Mouse (Mus musculus): ENCODE data around the gene Bicc1. TPM values are rescaled to one million over a fixed set of nuclear protein-coding genes. Genes with fewer than 3 reads are reported as not detected.
A peak's percentile ranks its signal among the peaks of the same experiment; 100 is the strongest.

Gene Bicc1
- 37.5 and 40.8 TPM in 2 replicates for polyA plus RNA-seq (2015; fragmentation: Nextera tagmentation; extraction: Ambion mirVana)

- Histone ChIP-seq H3K27me3 (peaks cover 9% of the 10 kb centered on the region; the same call in 1 of the 2 replicates), H3K4me3 (replicated peaks) (peak within 1 kb of the TSS; percentile 79), H3K27ac (replicated peaks) (peak within 1 kb of the TSS; percentile 89), H3K9ac (peak within 1 kb of the TSS; percentile 69), H3K4me1 (peaks cover 9% of the 10 kb centered on the region; the same call in 1 of the 2 replicates), H3K9me3 (replicated peaks) (no peaks in the 10 kb centered on the region), H3K36me3 (no peaks in the 10 kb centered on the region), H3K4me2 (replicated peaks) (peak within 1 kb of the TSS; percentile 92)
- ATAC-seq (ENCODE audit: insufficient number of reproducible peaks, low FRiP score, low TSS enrichment, low read depth) = peak; percentile 86
- WGBS = 2% methylated on average over 44 of the region's 69 CpGs
These were observed at the start of gene Bicc1 for GRCm38 (mm10) chr10:71159676-71160235. Bicc1 (minus strand) TSS chr10:71159700.

- no peak for ATAC-seq (ENCODE audit: insufficient number of reproducible peaks, low FRiP score, low TSS enrichment, low read depth)
- Histone ChIP-seq H3K4me2 (replicated peaks) (no peak overlapping the region), H3K4me3 (replicated peaks) (no peak overlapping the region), H3K4me1 (peaks cover 6% of the 10 kb centered on the region; the same call in 1 of the 2 replicates), H3K36me3 (no peaks in the 10 kb centered on the region), H3K27me3 (no peaks in the 10 kb centered on the region), H3K9me3 (replicated peaks) (no peaks in the 10 kb centered on the region), H3K9ac (no peak overlapping the region), H3K27ac (replicated peaks) (no peak overlapping the region)
- WGBS = 86% methylated on average over 2 of the region's 2 CpGs
These were observed 42.0 kb upstream of the Bicc1 start for GRCm38 (mm10) chr10:71201512-71201911.

DNA sequence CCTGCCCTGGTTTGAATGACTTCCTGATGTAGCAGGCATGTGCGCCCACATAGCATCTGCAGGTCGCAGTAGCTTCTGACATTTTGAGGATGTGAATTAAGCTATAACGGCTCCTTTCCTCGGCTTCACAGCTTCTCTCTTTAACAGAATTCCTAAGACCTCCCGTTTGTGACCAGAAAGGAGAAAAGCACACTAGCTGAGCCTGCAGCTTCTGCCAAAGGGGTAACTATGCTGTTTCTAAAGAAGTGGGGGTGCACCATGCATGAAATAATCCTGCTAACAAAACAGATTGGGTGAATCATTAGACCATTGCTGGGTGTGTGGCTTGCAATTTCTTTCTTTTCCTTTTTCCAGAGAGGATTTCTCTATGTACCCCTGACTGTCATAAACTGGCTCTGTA lies 41.5 kb upstream of the Bicc1 start:
- Histone ChIP-seq H3K36me3 (no peaks in the 10 kb centered on the region), H3K4me2 (replicated peaks) (no peak overlapping the region), H3K9me3 (replicated peaks) (no peaks in the 10 kb centered on the region), H3K9ac (no peak overlapping the region), H3K4me1 (peaks cover 6% of the 10 kb centered on the region; the same call in 1 of the 2 replicates), H3K4me3 (replicated peaks) (no peak overlapping the region), H3K27me3 (no peaks in the 10 kb centered on the region), H3K27ac (replicated peaks) (no peak overlapping the region)
- ATAC-seq (ENCODE audit: insufficient number of reproducible peaks, low FRiP score, low TSS enrichment, low read depth) = no peak
- WGBS = 51% methylated on average over 5 of the region's 5 CpGs

DNA sequence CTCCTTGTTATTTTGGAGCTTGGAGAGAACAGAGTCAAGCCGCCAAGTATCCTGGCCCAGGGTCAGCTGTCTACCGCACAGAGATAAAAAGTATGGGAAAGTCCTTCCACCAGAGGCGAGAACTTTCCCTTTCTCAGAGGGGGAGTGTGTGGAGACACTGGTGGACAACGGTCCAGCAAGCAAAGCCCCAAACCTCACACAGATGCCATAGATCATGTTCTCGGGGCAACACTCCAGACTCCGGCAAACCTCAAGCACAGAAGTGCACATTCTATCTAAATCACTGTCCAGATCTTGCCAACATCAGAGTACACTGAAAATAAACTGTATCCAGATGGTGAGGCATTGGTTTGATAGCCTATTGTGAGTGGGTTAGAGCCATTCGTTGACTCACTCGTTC lies 39.2 kb upstream of the Bicc1 start:
- Histone ChIP-seq H3K4me3 (replicated peaks) (no peak overlapping the region), H3K36me3 (no peaks in the 10 kb centered on the region), H3K27me3 (no peaks in the 10 kb centered on the region), H3K4me1 (peaks cover 9% of the 10 kb centered on the region; the same call in 1 of the 2 replicates), H3K27ac (replicated peaks) (no peak overlapping the region), H3K4me2 (replicated peaks) (no peak overlapping the region), H3K9ac (no peak overlapping the region), H3K9me3 (replicated peaks) (no peaks in the 10 kb centered on the region)
- ATAC-seq (ENCODE audit: insufficient number of reproducible peaks, low FRiP score, low TSS enrichment, low read depth) = no peak
- 75% methylated on average over 8 of the region's 8 CpGs for WGBS

- no peak overlapping the region for H3K4me3 ChIP-seq (replicated peaks)
- WGBS = 58% methylated on average over 14 of the region's 14 CpGs
- H3K4me1 ChIP-seq = peaks cover 9% of the 10 kb centered on the region; the same call in 1 of the 2 replicates
- no peaks in the 10 kb centered on the region for H3K36me3 ChIP-seq
- H3K4me2 ChIP-seq (replicated peaks) = no peak overlapping the region
- no peaks in the 10 kb centered on the region for H3K27me3 ChIP-seq
- no peaks in the 10 kb centered on the region for H3K9me3 ChIP-seq (replicated peaks)
- H3K27ac ChIP-seq (replicated peaks) = no peak overlapping the region
- no peak for ATAC-seq (ENCODE audit: insufficient number of reproducible peaks, low FRiP score, low TSS enrichment, low read depth)
- H3K9ac ChIP-seq = no peak overlapping the region
These were observed 37.7 kb upstream of the Bicc1 start for GRCm38 (mm10) chr10:71197036-71197785.

GRCm38 (mm10) chr10:71195501-71195900 lies 36.0 kb upstream of the Bicc1 start:
- Histone ChIP-seq H3K27ac (replicated peaks) (no peak overlapping the region), H3K4me3 (replicated peaks) (0 out of 2 replicates have a peak overlapping the region, but pooled peaks have one; percentile 9), H3K9ac (no peak overlapping the region), H3K36me3 (no peaks in the 10 kb centered on the region), H3K27me3 (no peaks in the 10 kb centered on the region), H3K4me2 (replicated peaks) (0 out of 2 replicates have a peak overlapping the region, but pooled peaks have one; percentile 18), H3K4me1 (peaks cover 3% of the 10 kb centered on the region; the same call in 1 of the 2 replicates), H3K9me3 (replicated peaks) (no peaks in the 10 kb centered on the region)
- WGBS = 40% methylated on average over 9 of the region's 9 CpGs
- no peak for ATAC-seq (ENCODE audit: insufficient number of reproducible peaks, low FRiP score, low TSS enrichment, low read depth)

- Histone ChIP-seq H3K9ac (no peak overlapping the region), H3K4me3 (replicated peaks) (no peak overlapping the region), H3K27me3 (no peaks in the 10 kb centered on the region), H3K4me1 (0 out of 2 replicates have a peak, but pooled peaks cover 3% of the 10 kb centered on the region), H3K36me3 (no peaks in the 10 kb centered on the region), H3K4me2 (replicated peaks) (no peak overlapping the region), H3K9me3 (replicated peaks) (no peaks in the 10 kb centered on the region), H3K27ac (replicated peaks) (no peak overlapping the region)
- WGBS = 73% methylated on average over 7 of the region's 7 CpGs
- no peak; the same call in 1 of the 2 replicates for ATAC-seq (ENCODE audit: insufficient number of reproducible peaks, low FRiP score, low TSS enrichment, low read depth)
These were observed 35.2 kb upstream of the Bicc1 start for GRCm38 (mm10) chr10:71194713-71195112.

DNA sequence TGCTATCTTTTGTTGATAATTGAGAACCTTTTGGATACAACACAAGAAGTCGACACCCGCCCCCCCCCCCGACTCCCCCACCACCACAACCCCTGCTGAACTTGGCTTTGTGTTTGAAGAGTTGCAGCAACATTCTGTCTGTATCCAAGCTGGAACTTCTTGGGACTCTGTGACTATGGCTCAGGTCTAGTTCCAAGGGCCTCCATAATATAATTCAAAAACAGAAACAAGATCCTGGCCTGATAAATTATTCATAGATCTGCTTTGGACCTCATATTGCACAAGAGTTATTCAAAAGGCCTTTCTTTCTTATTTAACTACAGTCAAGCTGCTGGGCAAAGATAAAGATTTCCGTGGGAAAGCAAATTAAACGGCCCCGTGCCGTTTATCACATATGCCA lies 33.8 kb upstream of the Bicc1 start:
- no peak for ATAC-seq (ENCODE audit: insufficient number of reproducible peaks, low FRiP score, low TSS enrichment, low read depth)
- 68% methylated on average over 7 of the region's 7 CpGs for WGBS
- no peak overlapping the region for H3K4me2 ChIP-seq (replicated peaks)

DNA sequence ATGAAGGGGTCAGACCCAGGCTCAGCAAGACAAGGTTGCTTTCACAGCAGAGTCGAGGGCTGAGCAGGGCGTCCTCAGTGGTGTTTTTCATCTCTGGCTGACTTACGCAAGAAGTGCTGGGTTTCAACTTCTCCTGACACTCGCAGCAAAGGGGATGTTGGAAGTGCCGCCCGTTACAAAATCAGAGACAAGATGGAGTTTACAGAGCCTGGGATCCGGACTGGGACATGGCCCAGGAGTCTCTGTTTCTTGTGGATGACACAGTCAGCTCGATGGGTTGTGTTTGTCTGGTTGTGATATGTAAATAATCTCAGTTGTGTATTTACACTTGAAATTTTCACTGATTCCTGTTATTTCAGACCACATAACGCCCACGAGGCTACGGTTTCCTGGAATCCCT lies 33.4 kb upstream of the Bicc1 start:
- peak overlapping the region; percentile 63; the same call in 1 of the 2 replicates for H3K27ac ChIP-seq (replicated peaks)
- no peaks in the 10 kb centered on the region for H3K36me3 ChIP-seq
- no peak overlapping the region for H3K4me2 ChIP-seq (replicated peaks)
- no peak overlapping the region for H3K9ac ChIP-seq
- H3K9me3 ChIP-seq (replicated peaks) = no peaks in the 10 kb centered on the region
- 0 out of 2 replicates have a peak, but pooled peaks cover 3% of the 10 kb centered on the region for H3K4me1 ChIP-seq
- ATAC-seq (ENCODE audit: insufficient number of reproducible peaks, low FRiP score, low TSS enrichment, low read depth) = no peak
- no peak overlapping the region for H3K4me3 ChIP-seq (replicated peaks)
- no peaks in the 10 kb centered on the region for H3K27me3 ChIP-seq
- WGBS = 67% methylated on average over 11 of the region's 11 CpGs

More for the DNA sequence above, 33.8 kb upstream of the Bicc1 start:
- no peaks in the 10 kb centered on the region for H3K27me3 ChIP-seq
- no peaks in the 10 kb centered on the region for H3K9me3 ChIP-seq (replicated peaks)
- no peaks in the 10 kb centered on the region for H3K36me3 ChIP-seq
- H3K9ac ChIP-seq = no peak overlapping the region
- 0 out of 2 replicates have a peak, but pooled peaks cover 3% of the 10 kb centered on the region for H3K4me1 ChIP-seq
- H3K27ac ChIP-seq (replicated peaks) = no peak overlapping the region
- no peak overlapping the region for H3K4me3 ChIP-seq (replicated peaks)

GRCm38 (mm10) chr10:71188681-71189080 lies 29.2 kb upstream of the Bicc1 start:
- WGBS = 84% methylated on average over 4 of the region's 4 CpGs
- no peak overlapping the region for H3K4me2 ChIP-seq (replicated peaks)
- no peak for ATAC-seq (ENCODE audit: insufficient number of reproducible peaks, low FRiP score, low TSS enrichment, low read depth)
- H3K27ac ChIP-seq (replicated peaks) = no peak overlapping the region
- H3K9ac ChIP-seq = no peak overlapping the region
- no peaks in the 10 kb centered on the region for H3K9me3 ChIP-seq (replicated peaks)
- H3K4me3 ChIP-seq (replicated peaks) = no peak overlapping the region
- H3K4me1 ChIP-seq = 0 out of 2 replicates have a peak, but pooled peaks cover 9% of the 10 kb centered on the region
- H3K36me3 ChIP-seq = no peaks in the 10 kb centered on the region
- no peaks in the 10 kb centered on the region for H3K27me3 ChIP-seq

- no peak for ATAC-seq (ENCODE audit: insufficient number of reproducible peaks, low FRiP score, low TSS enrichment, low read depth)
- Histone ChIP-seq H3K4me1 (0 out of 2 replicates have a peak, but pooled peaks cover 9% of the 10 kb centered on the region), H3K27ac (replicated peaks) (no peak overlapping the region), H3K9ac (no peak overlapping the region), H3K9me3 (replicated peaks) (no peaks in the 10 kb centered on the region), H3K36me3 (no peaks in the 10 kb centered on the region), H3K27me3 (no peaks in the 10 kb centered on the region), H3K4me3 (replicated peaks) (no peak overlapping the region), H3K4me2 (replicated peaks) (no peak overlapping the region)
- 42% methylated on average over 7 of the region's 7 CpGs for WGBS
These were observed 25.6 kb upstream of the Bicc1 start for GRCm38 (mm10) chr10:71185059-71185458.
